Mouse (Mus musculus) embryonic facial prominence, embryonic 10.5 days (tissue): ENCODE measurements around the gene Rin3. TPM values are rescaled to one million over a fixed set of nuclear protein-coding genes. Genes with fewer than 3 reads are reported as not detected.

Source experiments
- DNase-seq: peaks from one replicate; pipeline ENCODE4 v3.0.0-alpha.2; 2017; ENCODE audit warnings: low spot score
- H3K27ac ChIP-seq: fragments of 300-500 bp; sonication (generic); replicated peaks from 2 replicates; pipeline ENCODE4 v1.5.1; 2016; ENCODE audit warnings: mild to moderate bottlenecking
- H3K27me3 ChIP-seq: fragments of 300-500 bp; sonication (generic); replicated peaks from 2 replicates; pipeline ENCODE4 v1.6.1; 2016; ENCODE audit warnings: low read depth, mild to moderate bottlenecking; ENCODE audit not compliant: poor library complexity, severe bottlenecking
- H3K36me3 ChIP-seq: fragments of 300-500 bp; sonication (generic); replicated peaks from 2 replicates; pipeline ENCODE4 v1.6.1; 2016; ENCODE audit warnings: mild to moderate bottlenecking, moderate library complexity
- H3K4me1 ChIP-seq: fragments of 300-500 bp; sonication (generic); 2 replicates; pipeline ENCODE4 v1.6.1; 2016
- H3K4me3 ChIP-seq: fragments of 300-500 bp; sonication (generic); 2 replicates; pipeline ENCODE4 v1.5.1; 2016; ENCODE audit warnings: mild to moderate bottlenecking, moderate library complexity
- H3K9me3 ChIP-seq: fragments of 300-500 bp; sonication (generic); 2 replicates; pipeline ENCODE4 v1.6.1; 2016; ENCODE audit warnings: mild to moderate bottlenecking
- WGBS: fragments of 180-500 bp; shearing (Covaris S2); methylation state at CpG from one replicate; pipeline ENCODE4 v1.1.7; 2016; 5-methylcytosine and 5-hydroxymethylcytosine counted together
- polyA plus RNA-seq: library from polyadenylated mRNA; unstranded; fragments of >200 nt; fragmentation: Nextera tagmentation; extraction: Ambion mirVana; gene quantifications from 2 replicates; pipeline ENCODE4 v1.2.1, GENCODE M21; 2016

The Rin3 gene
- polyA plus RNA-seq, 1 experiment from 2014 or later, result 3.8 TPM

DNA sequence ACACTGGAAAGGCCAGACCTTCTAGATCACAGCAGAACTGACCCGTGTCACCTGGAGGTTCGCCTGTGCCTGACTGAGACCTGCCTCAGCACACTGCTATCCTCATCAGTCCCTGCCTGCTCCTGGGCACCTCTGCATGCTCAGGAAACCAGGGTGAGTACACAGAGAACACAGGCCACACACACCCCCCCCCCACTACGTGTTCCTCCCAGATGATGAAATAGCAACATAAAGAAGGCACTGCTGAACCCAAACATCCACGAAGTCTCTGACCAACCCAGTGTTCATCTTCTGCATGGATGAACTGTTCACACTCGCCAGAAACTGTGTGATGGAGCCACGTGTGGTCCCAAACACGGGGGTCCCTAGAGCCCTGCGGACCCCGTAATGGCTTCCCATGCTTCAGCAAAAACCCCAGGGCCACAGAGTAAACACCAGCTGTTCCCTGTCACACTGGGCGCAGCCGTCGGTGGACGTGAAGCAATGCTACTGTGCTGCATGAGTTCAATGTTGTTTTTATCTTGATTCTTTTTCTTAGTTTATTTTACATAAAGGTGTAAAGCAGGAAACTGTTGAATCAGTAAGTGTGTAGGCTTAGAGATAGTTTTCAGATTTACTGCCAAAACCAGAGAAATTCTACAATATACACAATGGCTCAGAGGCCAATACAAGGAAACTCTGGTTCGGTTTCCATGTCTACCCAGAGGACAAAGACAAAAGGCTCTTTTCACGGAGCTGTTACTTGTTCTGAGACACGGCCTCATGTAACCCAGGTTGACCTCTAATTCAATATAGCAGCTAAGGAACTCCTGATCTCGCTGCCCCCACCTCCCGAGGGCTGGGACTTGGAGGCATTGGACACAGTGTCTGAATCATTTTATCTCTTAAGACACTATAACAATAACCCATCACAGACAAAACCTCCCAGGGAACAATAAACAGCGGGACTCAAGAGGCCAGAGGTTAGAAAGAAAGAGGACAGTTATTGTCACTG, 113.4 kb downstream of the Rin3 start:
- no peaks in the 10 kb centered on the region for H3K9me3 ChIP-seq
- 56% methylated on average over 19 of the region's 19 CpGs for WGBS
- H3K27me3 ChIP-seq, result 0 out of 2 replicates have a peak, but pooled peaks cover 4% of the 10 kb centered on the region
- H3K27ac ChIP-seq, result peak overlapping the region; percentile 7; the same call in 1 of the 2 replicates
- H3K4me1 ChIP-seq, result peaks cover 12% of the 10 kb centered on the region
- no peak overlapping the region for H3K4me3 ChIP-seq
- H3K36me3 ChIP-seq, result peaks cover 72% of the 10 kb centered on the region
- peak; percentile 24 for DNase-seq

DNA sequence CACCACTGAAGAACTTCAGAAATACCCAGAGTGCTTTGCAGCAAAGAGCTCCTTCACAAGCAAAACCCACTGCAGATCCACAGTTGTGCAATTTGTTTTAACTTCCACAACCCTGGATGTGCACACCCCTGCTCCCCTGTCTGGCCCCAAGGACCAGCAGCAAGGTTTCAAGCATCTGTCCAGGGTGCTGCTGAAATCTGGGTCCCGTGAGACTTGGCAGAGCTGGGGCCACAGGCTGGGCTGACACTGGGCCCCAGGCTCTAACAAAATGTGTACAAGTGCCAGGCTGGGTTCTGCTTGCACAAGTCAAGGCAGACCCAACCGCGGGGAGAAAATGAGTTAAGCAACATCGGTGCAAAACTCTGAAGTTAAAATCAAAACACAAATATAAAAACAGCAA, 115.7 kb downstream of the Rin3 start:
- 90% methylated on average over 4 of the region's 4 CpGs for WGBS
- Histone ChIP-seq H3K4me3 (no peak overlapping the region), H3K27ac (no peak overlapping the region), H3K36me3 (peaks cover 85% of the 10 kb centered on the region), H3K27me3 (0 out of 2 replicates have a peak, but pooled peaks cover 4% of the 10 kb centered on the region), H3K9me3 (no peaks in the 10 kb centered on the region), H3K4me1 (peaks cover 12% of the 10 kb centered on the region)
- no peak for DNase-seq

- Histone ChIP-seq H3K36me3 (peaks cover 19% of the 10 kb centered on the region), H3K4me3 (no peak overlapping the region), H3K27me3 (no peaks in the 10 kb centered on the region), H3K9me3 (no peaks in the 10 kb centered on the region), H3K27ac (no peak overlapping the region), H3K4me1 (peaks cover 7% of the 10 kb centered on the region)
- WGBS, result 93% methylated on average over 13 of the region's 13 CpGs
- no peak for DNase-seq
Observed at GRCm38 (mm10) chr12:102413171-102413570, 130.3 kb downstream of the Rin3 start.

DNA sequence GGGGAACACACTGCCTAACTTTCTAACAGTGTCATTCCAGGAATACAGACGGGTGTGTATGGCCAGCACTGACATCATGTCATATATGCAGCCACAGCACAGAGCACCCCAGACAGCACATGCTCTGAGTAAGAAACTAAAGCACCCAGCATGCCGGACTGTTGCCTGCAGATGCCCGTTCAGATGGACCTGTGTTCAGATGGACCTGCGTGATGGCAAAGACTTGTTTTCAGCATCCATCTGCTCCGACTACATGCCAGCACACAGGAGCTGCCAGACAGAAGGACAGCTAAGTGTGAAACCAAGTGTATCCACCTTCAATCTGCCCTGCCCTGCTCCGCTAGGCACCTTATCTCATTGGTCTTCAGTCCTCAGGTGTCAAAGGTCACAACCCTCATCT, 131.8 kb downstream of the Rin3 start:
- 89% methylated on average over 6 of the region's 6 CpGs for WGBS
- no peak for DNase-seq
- Histone ChIP-seq H3K4me3 (no peak overlapping the region), H3K27ac (no peak overlapping the region), H3K9me3 (no peaks in the 10 kb centered on the region), H3K4me1 (peaks cover 7% of the 10 kb centered on the region), H3K36me3 (peaks cover 19% of the 10 kb centered on the region), H3K27me3 (no peaks in the 10 kb centered on the region)

DNA sequence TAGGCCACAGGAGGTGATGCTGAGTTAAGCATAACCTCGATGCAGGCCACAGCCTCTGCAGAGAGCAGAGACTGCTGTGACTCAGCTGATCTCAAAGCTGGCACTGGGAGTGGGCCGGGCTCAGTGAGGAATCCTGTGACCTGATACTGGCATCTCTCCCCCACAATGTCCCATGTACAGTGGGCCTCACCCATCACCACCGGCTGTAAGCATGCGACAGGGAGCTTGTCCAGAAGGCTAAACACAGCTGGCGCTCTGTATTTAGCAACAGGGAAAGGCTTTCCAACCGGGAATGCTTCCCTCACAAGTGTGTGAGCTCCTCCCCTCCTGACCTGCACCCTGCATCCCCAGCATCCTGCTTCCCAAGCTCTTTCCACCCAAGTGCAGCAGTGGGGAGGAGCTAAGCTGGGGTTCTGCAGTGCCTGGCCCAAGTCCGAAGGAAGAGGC, 133.6 kb downstream of the Rin3 start:
- WGBS, result 53% methylated on average over 7 of the region's 7 CpGs
- H3K4me1 ChIP-seq, result peaks cover 7% of the 10 kb centered on the region
- peaks cover 21% of the 10 kb centered on the region for H3K36me3 ChIP-seq
- H3K4me3 ChIP-seq, result no peak overlapping the region
- H3K27ac ChIP-seq, result 0 out of 2 replicates have a peak overlapping the region, but pooled peaks have one; percentile 30
- no peak for DNase-seq
- no peaks in the 10 kb centered on the region for H3K9me3 ChIP-seq
- no peaks in the 10 kb centered on the region for H3K27me3 ChIP-seq

- Histone ChIP-seq H3K27me3 (no peaks in the 10 kb centered on the region), H3K27ac (0 out of 2 replicates have a peak overlapping the region, but pooled peaks have one; percentile 30), H3K9me3 (no peaks in the 10 kb centered on the region), H3K4me3 (no peak overlapping the region), H3K36me3 (peaks cover 27% of the 10 kb centered on the region), H3K4me1 (peaks cover 7% of the 10 kb centered on the region)
- DNase-seq, result no peak
- 73% methylated on average over 7 of the region's 7 CpGs for WGBS
Observed at GRCm38 (mm10) chr12:102416955-102417510, 134.2 kb downstream of the Rin3 start.

- Histone ChIP-seq H3K36me3 (peaks cover 33% of the 10 kb centered on the region), H3K27me3 (no peaks in the 10 kb centered on the region), H3K4me3 (no peak overlapping the region), H3K9me3 (no peaks in the 10 kb centered on the region), H3K27ac (no peak overlapping the region), H3K4me1 (peaks cover 7% of the 10 kb centered on the region)
- WGBS, result 91% methylated on average over 6 of the region's 6 CpGs
- DNase-seq, result no peak
Observed at GRCm38 (mm10) chr12:102417701-102418100, 134.9 kb downstream of the Rin3 start.

DNA sequence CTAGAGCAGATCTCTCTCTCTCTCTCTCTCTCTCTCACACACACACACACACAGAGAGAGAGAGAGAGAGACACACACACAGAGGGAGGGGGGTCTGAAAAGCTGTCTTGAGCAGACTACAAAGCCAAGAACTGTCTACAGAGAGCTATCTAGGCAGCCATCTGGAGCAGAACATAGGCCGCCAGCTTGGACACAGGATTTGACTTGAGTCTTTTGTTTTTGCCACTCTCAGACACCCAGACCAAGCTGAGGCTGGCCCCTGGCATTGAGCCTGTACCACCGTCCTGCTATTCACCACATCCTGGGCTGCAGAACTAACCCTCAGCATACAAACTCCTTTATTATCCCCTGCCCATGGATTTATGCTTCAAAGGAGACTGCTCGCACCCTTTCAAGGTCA, 136.7 kb downstream of the Rin3 start:
- no peaks in the 10 kb centered on the region for H3K27me3 ChIP-seq
- no peak for DNase-seq
- H3K4me3 ChIP-seq, result no peak overlapping the region
- no peaks in the 10 kb centered on the region for H3K9me3 ChIP-seq
- H3K27ac ChIP-seq, result no peak overlapping the region
- peaks cover 32% of the 10 kb centered on the region for H3K36me3 ChIP-seq
- 74% methylated on average over 3 of the region's 3 CpGs for WGBS
- peaks cover 7% of the 10 kb centered on the region for H3K4me1 ChIP-seq

- 91% methylated on average over 10 of the region's 10 CpGs for WGBS
- Histone ChIP-seq H3K9me3 (no peaks in the 10 kb centered on the region), H3K27ac (no peak overlapping the region), H3K27me3 (no peaks in the 10 kb centered on the region), H3K4me3 (no peak overlapping the region), H3K4me1 (peaks cover 7% of the 10 kb centered on the region), H3K36me3 (peaks cover 29% of the 10 kb centered on the region)
- no peak for DNase-seq
Observed at GRCm38 (mm10) chr12:102420168-102420890, 137.5 kb downstream of the Rin3 start.

DNA sequence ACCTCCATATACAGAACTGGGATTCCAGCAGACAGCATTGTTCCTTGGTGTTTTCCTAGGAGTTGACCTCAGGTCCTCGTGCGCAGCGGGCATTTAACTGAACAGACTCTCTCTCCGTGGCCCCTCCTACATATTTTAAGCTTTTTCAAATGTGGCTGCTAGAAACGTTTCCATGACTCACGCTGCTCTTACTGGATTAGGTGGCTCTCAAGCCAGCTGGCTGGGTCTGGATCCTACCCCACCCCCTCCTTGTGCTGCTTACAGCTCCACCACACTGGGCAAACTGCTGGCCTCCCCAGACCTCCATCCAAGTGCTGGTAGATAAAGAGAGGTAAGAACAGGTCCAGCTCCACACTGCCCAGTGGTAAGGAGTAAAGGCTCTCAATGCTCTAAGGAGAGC, 139.2 kb downstream of the Rin3 start:
- Histone ChIP-seq H3K27ac (0 out of 2 replicates have a peak overlapping the region, but pooled peaks have one; percentile 10), H3K4me1 (no peaks in the 10 kb centered on the region), H3K27me3 (no peaks in the 10 kb centered on the region), H3K4me3 (no peak overlapping the region), H3K9me3 (0 out of 2 replicates have a peak, but pooled peaks cover 2% of the 10 kb centered on the region), H3K36me3 (peaks cover 31% of the 10 kb centered on the region)
- 88% methylated on average over 6 of the region's 6 CpGs for WGBS
- no peak for DNase-seq

- WGBS, result 93% methylated on average over 11 of the region's 11 CpGs
- Histone ChIP-seq H3K27me3 (no peaks in the 10 kb centered on the region), H3K4me3 (no peak overlapping the region), H3K4me1 (no peaks in the 10 kb centered on the region), H3K9me3 (0 out of 2 replicates have a peak, but pooled peaks cover 2% of the 10 kb centered on the region), H3K27ac (no peak overlapping the region), H3K36me3 (peaks cover 31% of the 10 kb centered on the region)
- DNase-seq, result no peak
Observed at GRCm38 (mm10) chr12:102422623-102423320, 139.9 kb downstream of the Rin3 start.

DNA sequence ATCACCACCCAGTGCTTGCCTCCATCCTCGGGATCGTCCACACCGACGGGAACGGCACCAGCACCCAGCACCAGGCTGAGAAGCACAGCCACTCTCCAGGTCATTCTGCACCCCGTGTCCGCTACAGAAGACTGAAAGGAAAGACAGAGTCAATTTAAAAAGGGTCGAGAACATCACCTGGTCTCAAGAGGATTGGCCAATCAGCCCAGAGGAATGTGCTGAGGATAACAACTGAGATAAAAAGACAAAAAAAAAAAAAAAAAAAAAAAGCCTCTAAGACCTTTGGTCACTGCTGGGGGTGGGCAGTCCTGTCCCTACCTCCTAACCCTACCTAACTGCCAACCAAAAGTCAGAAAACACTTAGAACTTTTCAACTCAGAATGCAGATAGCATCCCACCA, 140.8 kb downstream of the Rin3 start:
- DNase-seq, result no peak
- 91% methylated on average over 8 of the region's 8 CpGs for WGBS
- Histone ChIP-seq H3K27me3 (no peaks in the 10 kb centered on the region), H3K9me3 (0 out of 2 replicates have a peak, but pooled peaks cover 2% of the 10 kb centered on the region), H3K4me3 (no peak overlapping the region), H3K27ac (no peak overlapping the region), H3K36me3 (peaks cover 31% of the 10 kb centered on the region), H3K4me1 (no peaks in the 10 kb centered on the region)
